ENCODE assay signal across 12 mouse cellular contexts in genomic region chr6:121018147-121018546, GRCm38 (mm10).
DNase-seq lines count a peak whose midpoint lies in the region; ATAC-seq lines count a peak whose summit lies in the region.
"Had no signal": no experiment of that assay in that cellular context is flagged by ENCODE, and none has a peak within 500 bp of the region (broad histone marks: within the 10 kb centered on the region; RNA-seq: fewer than 3 reads in every experiment).

No protein-coding gene starts in this region.

- peaks cover 12% of the 10 kb centered on the region; the same call in 1 of the 2 replicates for H3K4me1 ChIP-seq in heart, embryonic 12.5 days (replicated peaks)
- H3K4me1 ChIP-seq in intestine, embryonic 15.5 days (replicated peaks), result no peaks in the 10 kb centered on the region
- no peaks in the 10 kb centered on the region for H3K4me1 ChIP-seq in forebrain, embryonic 12.5 days
- H3K4me1 ChIP-seq: midbrain, embryonic 10.5 days had no signal

- intact Hi-C loops in heart, postnatal 36 days (cut with DNase I), result loop anchor here (5.0 kb wide), 1 partner anchor 89 kb away; no protein-coding TSS in a partner anchor

- H3K36me3 ChIP-seq in heart, embryonic 12.5 days, result peaks cover 87% of the 10 kb centered on the region
- H3K36me3 ChIP-seq in intestine, embryonic 15.5 days, result peaks cover 19% of the 10 kb centered on the region
- peaks cover 55% of the 10 kb centered on the region for H3K36me3 ChIP-seq in forebrain, embryonic 12.5 days (replicated peaks)

- no peaks in the 10 kb centered on the region for H3K27me3 ChIP-seq in heart, embryonic 12.5 days (replicated peaks)
- no peaks in the 10 kb centered on the region for H3K27me3 ChIP-seq in intestine, embryonic 15.5 days (replicated peaks)
- no peaks in the 10 kb centered on the region for H3K27me3 ChIP-seq in forebrain, embryonic 12.5 days
- H3K27me3 ChIP-seq: heart, embryonic 15.5 days had no signal

- no peaks in the 10 kb centered on the region for H3K9me3 ChIP-seq in heart, embryonic 12.5 days (replicated peaks)
- no peaks in the 10 kb centered on the region for H3K9me3 ChIP-seq in intestine, embryonic 15.5 days
- no peaks in the 10 kb centered on the region for H3K9me3 ChIP-seq in forebrain, embryonic 12.5 days
- H3K9me3 ChIP-seq: heart, embryonic 15.5 days; midbrain, embryonic 10.5 days had no signal

- ATAC-seq in heart, embryonic 12.5 days (ENCODE audit: insufficient number of reproducible peaks, low FRiP score), result no peak
- ATAC-seq in intestine, embryonic 15.5 days, result no peak
- ATAC-seq in forebrain, embryonic 12.5 days (ENCODE audit: low FRiP score), result no peak

- H3K9ac ChIP-seq in heart, embryonic 12.5 days, result no peak overlapping the region
- H3K9ac ChIP-seq in intestine, embryonic 15.5 days, result no peak overlapping the region
- no peak overlapping the region for H3K9ac ChIP-seq in forebrain, embryonic 12.5 days
- H3K9ac ChIP-seq: heart, embryonic 15.5 days had no signal

- H3K4me2 ChIP-seq in heart, embryonic 12.5 days, result no peak overlapping the region
- no peak overlapping the region for H3K4me2 ChIP-seq in intestine, embryonic 15.5 days (replicated peaks)
- H3K4me2 ChIP-seq in forebrain, embryonic 12.5 days, result no peak overlapping the region
- H3K4me2 ChIP-seq: heart, embryonic 15.5 days had no signal

- no peak overlapping the region for H3K4me3 ChIP-seq in heart, embryonic 12.5 days
- no peak overlapping the region for H3K4me3 ChIP-seq in intestine, embryonic 15.5 days (replicated peaks)
- H3K4me3 ChIP-seq in forebrain, embryonic 12.5 days (replicated peaks), result no peak overlapping the region
- H3K4me3 ChIP-seq: heart, embryonic 15.5 days; midbrain, embryonic 10.5 days; myocyte had no signal

- H3K27ac ChIP-seq in heart, embryonic 12.5 days (ENCODE audit: poor library complexity, severe bottlenecking), result no peak overlapping the region
- no peak overlapping the region for H3K27ac ChIP-seq in intestine, embryonic 15.5 days
- no peak overlapping the region for H3K27ac ChIP-seq in forebrain, embryonic 12.5 days
- H3K27ac ChIP-seq: heart, embryonic 15.5 days; midbrain, embryonic 10.5 days had no signal

- 94% methylated on average over 4 of the region's 4 CpGs for WGBS in heart, embryonic 12.5 days
- 96% methylated on average over 4 of the region's 4 CpGs for whole genome bisulfite sequencing in intestine, embryonic 15.5 days
- WGBS in forebrain, embryonic 12.5 days, result 98% methylated on average over 4 of the region's 4 CpGs

- DNase-seq in adrenal gland, postnatal 14 days, result peak; percentile 45
- DNase-seq in adrenal gland, adult 8-10 months, result no peak
- DNase-seq in heart, adult 8-10 months (ENCODE audit: low spot score), result peak; percentile 52
- peak; percentile 56 to 65 for DNase-seq in cerebellum, postnatal 10 days
- DNase-seq in heart, postnatal 36 days, result peak; percentile 28 to 57
- DNase-seq: layer of hippocampus, postnatal 36 days had no signal
